Mouse (Mus musculus) intestine, embryonic 16.5 days (tissue): ENCODE data around the gene Pnliprp2. TPM values are rescaled to one million over a fixed set of nuclear protein-coding genes. Genes with fewer than 3 reads are reported as not detected.

Experiments used
- ATAC-seq: fragments of 200-750 bp; cut with Nextera tagmentation; 2 replicates; pipeline ENCODE4 v1.8.0; 2017; ENCODE audit warnings: moderate TSS enrichment, moderate library complexity
- H3K27ac ChIP-seq: fragments of 300-500 bp; sonication (generic); 2 replicates; pipeline ENCODE4 v1.5.1; 2014; ENCODE audit warnings: mild to moderate bottlenecking, low read length
- H3K27me3 ChIP-seq: fragments of 300-500 bp; sonication (generic); replicated peaks from 2 replicates; pipeline ENCODE4 v1.6.1; 2014; ENCODE audit warnings: low read length, control low read depth, mixed read lengths; ENCODE audit not compliant: control insufficient read depth, insufficient read depth
- H3K36me3 ChIP-seq: fragments of 300-500 bp; sonication (generic); 2 replicates; pipeline ENCODE4 v1.6.1; 2014; ENCODE audit warnings: low read length, control low read depth; ENCODE audit not compliant: control insufficient read depth, insufficient read depth
- H3K4me1 ChIP-seq: fragments of 300-500 bp; sonication (generic); 2 replicates; pipeline ENCODE4 v1.6.1; 2014; ENCODE audit warnings: low read length, control low read depth, mixed read lengths; ENCODE audit not compliant: control insufficient read depth, insufficient read depth
- H3K4me2 ChIP-seq: fragments of 300-500 bp; sonication (generic); 2 replicates; pipeline ENCODE4 v1.6.1; 2014; ENCODE audit warnings: low read depth, low read length, control low read depth
- H3K4me3 ChIP-seq: fragments of 300-500 bp; sonication (generic); 2 replicates; pipeline ENCODE4 v1.5.1; 2014; ENCODE audit warnings: mild to moderate bottlenecking, low read length
- H3K9ac ChIP-seq: fragments of 300-500 bp; sonication (generic); 2 replicates; pipeline ENCODE4 v1.6.1; 2014; ENCODE audit warnings: low read depth, low read length
- H3K9me3 ChIP-seq: fragments of 300-500 bp; sonication (generic); 2 replicates; pipeline ENCODE4 v1.6.1; 2016; ENCODE audit warnings: low read length, control low read depth; ENCODE audit not compliant: control insufficient read depth
- WGBS: fragments of 180-500 bp; shearing (Covaris S2); extraction: QIAGEN DNeasy Blood & Tissue Kit; methylation state at CpG from one replicate; pipeline ENCODE4 v1.1.7; 2014; 5-methylcytosine and 5-hydroxymethylcytosine counted together
- polyA plus RNA-seq: library from polyadenylated mRNA; unstranded; fragments of >200 nt; fragmentation: Nextera tagmentation; extraction: Ambion mirVana; gene quantifications from 2 replicates; pipeline ENCODE4 v1.2.1, GENCODE M21; 2015

The Pnliprp2 gene
- polyA plus RNA-seq, 1 experiment from 2014 or later: 13.6 TPM

DNA sequence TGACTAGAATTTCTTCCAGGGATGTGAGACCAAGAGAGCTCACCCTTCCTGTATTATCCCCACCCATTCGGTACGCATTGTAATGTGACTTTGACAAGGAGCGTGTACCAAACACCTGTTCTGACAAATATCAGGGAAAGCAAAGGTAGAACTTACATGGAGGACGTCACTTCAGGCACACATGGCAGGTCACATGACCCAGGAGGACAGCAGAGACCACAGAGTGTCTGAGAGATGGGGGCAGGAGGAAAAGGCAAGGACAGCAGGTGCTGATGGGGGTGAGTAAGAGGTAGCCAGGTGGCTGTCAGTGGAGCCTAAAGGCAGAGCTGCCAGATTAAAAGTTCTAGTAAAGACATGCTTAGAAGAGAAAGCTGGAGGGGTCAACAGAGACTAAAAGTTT lies 16.8 kb upstream of the Pnliprp2 start:
- ATAC-seq: no peak
- 83% methylated on average over 4 of the region's 4 CpGs for WGBS
- H3K36me3 ChIP-seq: no peaks in the 10 kb centered on the region
- H3K9me3 ChIP-seq: no peaks in the 10 kb centered on the region
- H3K4me1 ChIP-seq: 0 out of 2 replicates have a peak, but pooled peaks cover 3% of the 10 kb centered on the region
- no peak overlapping the region for H3K27ac ChIP-seq
- H3K9ac ChIP-seq: no peak overlapping the region
- no peaks in the 10 kb centered on the region for H3K27me3 ChIP-seq
- H3K4me3 ChIP-seq: no peak overlapping the region
- no peak overlapping the region for H3K4me2 ChIP-seq

DNA sequence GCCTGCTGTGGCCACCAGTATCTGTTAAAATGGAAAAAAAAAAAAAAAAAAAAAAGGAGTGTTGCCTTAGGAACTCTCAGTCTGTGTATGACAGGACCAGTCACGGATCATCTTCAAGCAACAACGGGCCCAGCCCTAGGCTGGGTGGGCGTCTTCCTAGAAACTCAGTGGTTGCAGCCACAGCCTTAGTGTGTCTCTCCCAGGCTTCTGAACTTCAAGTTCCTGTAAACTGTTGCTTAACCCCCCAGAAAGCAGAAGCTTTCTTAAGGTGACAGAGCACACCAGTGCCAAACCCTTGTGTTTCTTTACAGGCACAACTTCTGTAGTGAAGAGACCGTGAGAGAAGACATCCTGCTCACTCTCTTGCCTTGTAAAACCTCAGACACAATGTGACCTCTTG lies 15.8 kb upstream of the Pnliprp2 start:
- 56% methylated on average over 4 of the region's 4 CpGs for WGBS

DNA sequence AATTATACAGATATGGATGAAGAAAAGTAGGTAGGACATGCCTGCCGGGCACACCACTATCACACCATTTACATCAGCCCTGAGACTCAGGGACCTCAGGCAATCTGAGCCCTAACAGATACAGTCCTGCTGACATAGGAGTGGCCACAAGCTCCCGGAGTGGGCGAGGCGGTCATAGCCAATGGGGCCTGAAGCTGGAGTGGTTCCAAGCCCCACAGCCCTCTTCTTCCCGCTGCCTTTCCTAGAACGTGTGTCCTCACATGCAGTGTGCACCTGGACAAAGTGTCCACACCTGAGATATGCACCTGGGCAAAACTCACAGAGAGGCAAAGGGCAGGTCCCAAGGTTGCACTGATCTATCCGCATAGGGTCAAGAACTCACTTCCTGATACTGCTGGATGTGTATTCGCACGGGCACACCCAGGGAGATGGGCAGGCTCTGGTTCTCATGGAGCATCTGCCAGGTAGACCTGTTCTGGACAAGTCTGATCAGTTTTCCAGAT lies 12.0 kb upstream of the Pnliprp2 start:
- Histone ChIP-seq H3K36me3 (no peaks in the 10 kb centered on the region), H3K27ac (no peak overlapping the region), H3K4me3 (no peak overlapping the region), H3K9me3 (no peaks in the 10 kb centered on the region), H3K27me3 (no peaks in the 10 kb centered on the region), H3K9ac (no peak overlapping the region), H3K4me1 (0 out of 2 replicates have a peak, but pooled peaks cover 3% of the 10 kb centered on the region), H3K4me2 (no peak overlapping the region)
- 77% methylated on average over 9 of the region's 9 CpGs for WGBS
- peak; percentile 66 for ATAC-seq

More for the DNA sequence above, 15.8 kb upstream of the Pnliprp2 start:
- H3K4me1 ChIP-seq: 0 out of 2 replicates have a peak, but pooled peaks cover 3% of the 10 kb centered on the region
- no peak overlapping the region for H3K9ac ChIP-seq
- H3K36me3 ChIP-seq: no peaks in the 10 kb centered on the region
- H3K4me2 ChIP-seq: no peak overlapping the region
- H3K27ac ChIP-seq: no peak overlapping the region
- H3K9me3 ChIP-seq: no peaks in the 10 kb centered on the region
- no peaks in the 10 kb centered on the region for H3K27me3 ChIP-seq
- ATAC-seq: 0 out of 2 replicates have a peak, but pooled peaks have one; percentile 2
- no peak overlapping the region for H3K4me3 ChIP-seq

DNA sequence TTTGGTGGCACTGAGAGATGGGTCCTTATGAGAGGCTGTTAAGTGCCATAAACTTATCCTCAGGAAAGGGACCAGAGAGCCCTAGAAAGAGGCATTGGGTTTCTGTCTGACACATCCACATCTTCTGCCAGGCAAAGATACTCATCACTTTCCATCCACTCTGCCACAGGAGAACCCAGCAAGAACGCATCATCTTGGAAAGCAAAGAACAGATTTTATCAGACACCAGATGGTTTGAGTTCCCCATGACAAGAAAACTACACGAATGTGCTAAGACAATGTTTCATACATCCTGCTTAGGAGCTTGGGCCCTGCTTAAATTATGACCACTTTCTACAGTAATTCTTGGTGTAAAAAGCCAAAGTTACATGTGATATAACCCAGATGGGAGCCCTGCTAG lies 8.7 kb upstream of the Pnliprp2 start:
- H3K4me3 ChIP-seq: no peak overlapping the region
- H3K27ac ChIP-seq: no peak overlapping the region
- H3K36me3 ChIP-seq: no peaks in the 10 kb centered on the region
- peaks cover 4% of the 10 kb centered on the region; the same call in 1 of the 2 replicates for H3K9me3 ChIP-seq
- H3K4me2 ChIP-seq: no peak overlapping the region
- ATAC-seq: no peak
- no peaks in the 10 kb centered on the region for H3K27me3 ChIP-seq
- 53% methylated on average over 2 of the region's 2 CpGs for WGBS
- H3K4me1 ChIP-seq: 0 out of 2 replicates have a peak, but pooled peaks cover 3% of the 10 kb centered on the region
- H3K9ac ChIP-seq: no peak overlapping the region

DNA sequence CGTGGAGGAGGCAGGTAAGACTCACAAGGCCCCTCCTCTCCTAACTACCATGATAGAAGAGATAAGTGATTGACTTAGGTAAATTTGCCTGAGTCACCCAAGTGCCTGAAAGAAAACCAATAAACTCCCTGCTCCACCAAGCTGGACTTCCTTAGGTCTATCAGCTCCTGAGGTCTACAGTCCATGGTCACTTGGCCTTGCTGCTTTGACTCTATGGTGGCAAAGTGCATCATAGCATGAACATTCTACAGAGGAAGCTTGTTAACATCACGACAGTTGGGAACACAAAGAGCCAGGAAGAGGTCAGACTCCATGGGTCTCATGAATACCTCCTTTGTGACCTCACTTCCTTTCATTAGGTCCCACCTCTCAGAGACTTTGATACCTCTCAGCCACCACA lies 8.0 kb upstream of the Pnliprp2 start:
- Histone ChIP-seq H3K4me3 (no peak overlapping the region), H3K27me3 (no peaks in the 10 kb centered on the region), H3K4me2 (no peak overlapping the region), H3K4me1 (0 out of 2 replicates have a peak, but pooled peaks cover 3% of the 10 kb centered on the region), H3K9me3 (peaks cover 4% of the 10 kb centered on the region; the same call in 1 of the 2 replicates), H3K27ac (no peak overlapping the region), H3K9ac (no peak overlapping the region), H3K36me3 (no peaks in the 10 kb centered on the region)
- 50% methylated on average over 2 of the region's 2 CpGs for WGBS
- no peak for ATAC-seq

DNA sequence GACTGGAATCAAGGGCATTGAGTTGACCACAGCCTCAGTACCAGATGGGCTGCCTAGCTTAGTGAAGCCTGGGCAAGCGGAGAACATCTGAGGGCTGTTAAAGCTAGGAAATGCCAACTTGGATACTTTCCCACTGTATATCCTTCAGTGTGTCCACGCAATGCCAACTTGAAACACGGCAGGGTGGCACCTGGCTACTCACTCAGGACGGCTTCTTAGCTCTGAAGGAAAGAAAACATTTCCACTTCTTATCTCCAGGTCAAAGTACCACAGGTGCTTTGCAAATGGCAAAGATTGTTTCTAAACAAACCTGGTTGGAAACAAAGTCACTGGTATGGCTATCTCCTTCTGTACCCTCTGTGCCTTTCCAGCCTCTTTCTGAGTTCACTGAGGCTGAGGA lies 648 bp upstream of the Pnliprp2 start:
- Histone ChIP-seq H3K4me2 (no peak overlapping the region), H3K9ac (no peak overlapping the region), H3K4me1 (peaks cover 12% of the 10 kb centered on the region; the same call in 1 of the 2 replicates), H3K4me3 (no peak overlapping the region), H3K27me3 (no peaks in the 10 kb centered on the region), H3K9me3 (peaks cover 4% of the 10 kb centered on the region; the same call in 1 of the 2 replicates), H3K36me3 (no peaks in the 10 kb centered on the region), H3K27ac (peak overlapping the region; percentile 66)
- peak; percentile 61 for ATAC-seq
- 55% methylated on average over 4 of the region's 4 CpGs for WGBS

DNA sequence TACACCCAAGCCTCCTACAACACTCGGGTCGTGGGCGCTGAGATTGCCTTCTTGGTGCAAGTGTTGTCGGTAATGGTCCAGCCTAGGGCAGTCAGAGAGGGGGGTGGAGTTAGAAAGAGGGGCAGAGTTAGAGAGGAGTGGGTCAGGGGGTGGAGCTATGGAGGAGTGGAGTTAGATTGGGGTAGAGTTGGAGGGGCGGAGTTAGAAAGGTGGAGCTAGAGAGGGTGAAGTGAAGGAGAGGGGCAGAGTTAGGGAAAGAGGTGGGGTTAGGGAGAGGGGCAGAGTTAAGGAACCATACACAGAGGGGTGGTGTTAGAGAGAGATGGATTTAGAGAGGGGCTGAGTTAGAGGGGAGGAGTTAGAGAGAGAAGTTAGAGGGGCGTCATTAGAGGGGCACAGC lies 2.8 kb downstream of the Pnliprp2 start:
- ATAC-seq: no peak
- Histone ChIP-seq H3K9me3 (no peaks in the 10 kb centered on the region), H3K36me3 (no peaks in the 10 kb centered on the region), H3K27me3 (no peaks in the 10 kb centered on the region), H3K27ac (no peak overlapping the region), H3K9ac (no peak overlapping the region), H3K4me3 (no peak overlapping the region), H3K4me2 (no peak overlapping the region), H3K4me1 (peaks cover 12% of the 10 kb centered on the region; the same call in 1 of the 2 replicates)
- 35% methylated on average over 6 of the region's 6 CpGs for WGBS

DNA sequence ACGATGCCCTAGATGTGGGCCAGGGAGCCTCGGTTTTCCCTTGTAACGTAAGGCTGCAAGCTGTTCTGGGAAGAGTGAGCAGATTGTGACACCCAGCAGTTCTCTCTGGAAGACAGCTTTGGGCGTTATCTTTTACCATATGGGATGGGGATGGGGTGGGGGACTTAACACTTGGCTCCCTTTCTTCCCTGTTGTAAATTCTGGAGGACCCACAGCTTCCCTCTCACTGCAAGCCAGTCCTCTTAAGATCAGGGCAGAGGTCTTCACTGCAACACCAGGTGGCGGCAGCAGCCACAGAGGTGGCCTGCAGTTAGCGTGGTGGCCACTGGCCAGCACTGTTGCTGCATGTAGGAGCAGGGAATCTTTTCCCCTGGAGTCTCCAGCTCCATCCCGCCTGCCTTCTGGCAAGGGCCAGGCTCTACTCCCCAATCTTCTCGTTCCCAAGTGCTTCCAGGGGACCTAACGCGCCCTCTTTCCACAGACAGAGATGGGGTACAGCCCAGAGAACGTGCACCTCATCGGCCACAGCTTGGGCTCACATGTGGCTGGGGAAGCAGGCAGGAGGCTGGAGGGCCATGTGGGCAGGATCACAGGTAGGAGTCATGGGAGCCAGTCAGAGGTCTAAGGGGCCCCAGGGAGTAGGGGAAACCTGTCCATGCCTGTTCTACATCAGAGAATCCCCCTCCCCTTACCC lies 3.5 kb downstream of the Pnliprp2 start:
- H3K4me2 ChIP-seq: no peak overlapping the region
- peak; percentile 49 for ATAC-seq
- H3K36me3 ChIP-seq: no peaks in the 10 kb centered on the region
- H3K27ac ChIP-seq: no peak overlapping the region
- H3K9ac ChIP-seq: no peak overlapping the region
- H3K9me3 ChIP-seq: no peaks in the 10 kb centered on the region
- H3K4me3 ChIP-seq: no peak overlapping the region
- peaks cover 12% of the 10 kb centered on the region; the same call in 1 of the 2 replicates for H3K4me1 ChIP-seq
- H3K27me3 ChIP-seq: no peaks in the 10 kb centered on the region
- WGBS: 20% methylated on average over 12 of the region's 12 CpGs

DNA sequence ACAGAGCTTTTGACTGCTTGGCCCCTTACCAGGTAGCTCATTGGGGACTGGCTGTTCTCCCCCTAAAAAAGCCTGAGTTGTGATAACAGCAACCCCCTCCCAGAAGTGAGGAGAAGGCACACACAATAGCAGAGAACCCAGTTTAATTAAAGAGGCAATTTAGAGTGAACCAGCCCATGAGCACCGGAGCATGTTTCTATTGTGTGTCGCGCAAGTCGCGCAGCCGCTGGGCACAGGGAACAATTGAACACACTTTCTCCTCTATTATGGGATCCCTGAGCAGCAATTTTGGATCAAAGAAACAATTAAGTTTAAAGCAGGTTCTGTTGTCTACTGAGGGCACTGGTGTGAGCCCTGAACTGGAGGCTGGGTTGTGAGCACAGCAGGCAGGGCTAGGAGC lies 7.8 kb downstream of the Pnliprp2 start:
- Histone ChIP-seq H3K9ac (no peak overlapping the region), H3K4me3 (no peak overlapping the region), H3K4me1 (peaks cover 8% of the 10 kb centered on the region; the same call in 1 of the 2 replicates), H3K4me2 (no peak overlapping the region), H3K36me3 (no peaks in the 10 kb centered on the region), H3K27ac (no peak overlapping the region), H3K27me3 (0 out of 2 replicates have a peak, but pooled peaks cover 2% of the 10 kb centered on the region), H3K9me3 (no peaks in the 10 kb centered on the region)
- WGBS: 88% methylated on average over 6 of the region's 6 CpGs
- no peak for ATAC-seq
